8 mouse cellular contexts compared by ENCODE assay signal in genomic region chr4:44107339-44107738, GRCm38 (mm10). TPM values are rescaled to one million over a fixed set of nuclear protein-coding genes. Genes with fewer than 3 reads are reported as not detected.
DNase-seq lines count a peak whose midpoint lies in the region; TF ChIP-seq lines count a peak whose summit lies in the region.

No protein-coding gene starts in this region.

- no peak for TF ChIP-seq POLR2A in kidney, adult 2 months (IDR thresholded peaks at IDR 0.05; ENCODE audit: low read depth, low read length)

- no peak for TF ChIP-seq CTCF in kidney, adult 2 months (conservative IDR thresholded peaks at IDR 0.05; ENCODE audit: insufficient read depth, insufficient read length, low read depth, low read length)
- no peak for TF ChIP-seq CTCF in layer of hippocampus, adult 2 months (conservative IDR thresholded peaks at IDR 0.05)

- H3K36me3 ChIP-seq in kidney, adult 2 months (ENCODE audit: control insufficient read depth, insufficient read depth, low read length) = no peaks in the 10 kb centered on the region

- no peak overlapping the region for H3K4me3 ChIP-seq in kidney, adult 2 months (ENCODE audit: insufficient read depth, low read depth, low read length)
- H3K4me3 ChIP-seq in layer of hippocampus, adult 2 months = no peak overlapping the region

- H3K27me3 ChIP-seq in kidney, adult 2 months (replicated peaks; ENCODE audit: control insufficient read depth, insufficient read depth, low read length) = no peaks in the 10 kb centered on the region

- WGBS in kidney, adult 2 months = 39% methylated on average over 6 of the region's 6 CpGs

- DNase-seq in adrenal gland, postnatal 10 days = peak; percentile 33
- no peak for DNase-seq in adrenal gland, postnatal 25 days
- peak; percentile 35 for DNase-seq in fibroblast of lung, adult 2 months (ENCODE audit: low read depth)
- peak; percentile 65 for DNase-seq in kidney, adult 2 months
- DNase-seq in lung, postnatal 14 days = peak; percentile 36
- DNase-seq in layer of hippocampus, adult 2 months (ENCODE audit: low spot score in 2 of 2) = no peak
- no peak for DNase-seq in frontal cortex, postnatal 36 days (ENCODE audit: low spot score in 2 of 2)
- no peak for DNase-seq in right cerebral cortex, postnatal 36 days (ENCODE audit: low spot score in 2 of 2)

- H3K4me1 ChIP-seq in kidney, adult 2 months (ENCODE audit: control insufficient read depth, insufficient read depth, low read length) = no peaks in the 10 kb centered on the region

- H3K27ac ChIP-seq in kidney, adult 2 months (ENCODE audit: insufficient read depth, low read depth, low read length) = peak overlapping the region; percentile 7; the same call in 1 of the 2 replicates
- H3K27ac ChIP-seq in layer of hippocampus, adult 2 months = no peak overlapping the region

RNA-seq across cellular contexts. Expression of gene Gne, which starts 23.4 kb away (rescaled TPM):
- 10 to 100 TPM; 37.1 to 68.5 TPM for total RNA-seq in adrenal gland, postnatal 10 days (2021)
- 28.7 and 40.6 TPM in 2 replicates for total RNA-seq in adrenal gland, postnatal 25 days (2021)
- 26.2 and 26.4 TPM in 2 replicates for polyA plus RNA-seq in kidney, adult 2 months (2012; rRNA removed)
- 10 to 100 TPM; 47.4 to 53.1 TPM for total RNA-seq in layer of hippocampus, adult 2 months (2021)

Comparison
In these comparisons a context has a peak if more than half of its experiments do, and no peak if none do; other contexts are left out.
1. DNase-seq: peak in adrenal gland, postnatal 10 days (single experiment), fibroblast of lung, adult 2 months (single experiment), kidney, adult 2 months (single experiment) and lung, postnatal 14 days (single experiment); none in adrenal gland, postnatal 25 days (single experiment), layer of hippocampus, adult 2 months (0 of 2), frontal cortex, postnatal 36 days (0 of 2) and right cerebral cortex, postnatal 36 days (0 of 2).